Mouse (Mus musculus): ENCODE measurements around the gene Trip10. TPM values are rescaled to one million over a fixed set of nuclear protein-coding genes. Genes with fewer than 3 reads are reported as not detected.

Gene Trip10
- total and polyA plus RNA-seq, 3 experiments: 21.5 to 40.0 (median 22.9) TPM

DNA sequence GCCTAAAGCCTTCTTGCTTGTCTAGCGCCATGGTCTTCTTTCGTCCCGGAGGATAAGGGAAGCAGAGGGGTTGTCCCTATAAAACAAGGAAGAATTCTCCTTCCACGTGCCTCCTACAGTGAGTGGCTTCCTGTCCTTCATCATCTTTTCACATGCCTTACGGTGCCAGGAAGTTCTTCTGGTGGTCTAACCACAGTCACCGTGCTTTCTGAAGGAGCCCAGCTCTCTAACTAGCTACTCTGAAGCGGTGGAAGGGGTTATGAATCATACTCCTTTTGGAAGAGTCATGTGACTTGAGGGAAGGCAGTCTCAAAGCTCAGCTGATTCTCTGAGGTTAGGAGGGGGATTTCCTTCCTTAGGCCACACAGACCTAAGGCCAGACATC lies 41.4 kb downstream of the Trip10 start:
- H3K4me1 ChIP-seq (ENCODE audit: control insufficient read depth in 1 of 2, insufficient read depth in 2 of 2): peaks cover 44 to 72% of the 10 kb centered on the region in 2 experiments
- H3K4me3 ChIP-seq (replicated peaks in 1 of 3; ENCODE audit: low read depth in 2 of 3, low read length in 2 of 3, poor library complexity in 1 of 3): peak overlapping the region in 2 of 3 experiments; percentile 20 to 35
- H3K9ac ChIP-seq (ENCODE audit: insufficient read depth, low read depth): peak overlapping the region; percentile 54
- H3K4me2 ChIP-seq (ENCODE audit: insufficient read depth, low read depth, poor library complexity, severe bottlenecking): peak overlapping the region; percentile 72
- TF ChIP-seq ZMIZ1 (IDR thresholded peaks at IDR 0.05; ENCODE audit: low read depth, low read length) (peak; percentile 15; the same call in 1 of the 2 replicates), NELFE (IDR thresholded peaks at IDR 0.05; ENCODE audit: low read depth, low read length) (peak; percentile 60; the same call in 1 of the 2 replicates), ETS1 (conservative IDR thresholded peaks at IDR 0.05; ENCODE audit: low read depth, low read length) (peak; percentile 97), JUN (IDR thresholded peaks at IDR 0.05; ENCODE audit: insufficient read depth, low read depth, low read length) (peak; percentile 42; the same call in 1 of the 2 replicates), SIN3A (IDR thresholded peaks at IDR 0.05; ENCODE audit: low read length) (peak; percentile 82), ELF1 (IDR thresholded peaks at IDR 0.05; ENCODE audit: low read depth, low read length) (no peak), E2F4 (IDR thresholded peaks at IDR 0.05; ENCODE audit: insufficient replicate concordance, low read depth, low read length) (no peak), GABPA (IDR thresholded peaks at IDR 0.05; ENCODE audit: insufficient replicate concordance, low read depth, low read length) (no peak), EP300 (IDR thresholded peaks at IDR 0.05; ENCODE audit: low read length) (peak; percentile 71), MYC (IDR thresholded peaks at IDR 0.05; ENCODE audit: low read depth, low read length) (peak; percentile 92), NRF1 (IDR thresholded peaks at IDR 0.05; ENCODE audit: low read depth, low read length) (no peak), MAFK (IDR thresholded peaks at IDR 0.05; ENCODE audit: insufficient replicate concordance, low read length) (peak; percentile 49; the same call in 1 of the 2 replicates), USF2 (conservative IDR thresholded peaks at IDR 0.05; ENCODE audit: low read depth, low read length) (peak; percentile 91), PAX5 (IDR thresholded peaks at IDR 0.05; ENCODE audit: low read length) (no peak), RCOR1 (conservative IDR thresholded peaks at IDR 0.05; ENCODE audit: low read depth, low read length) (no peak; the same call in 1 of the 2 replicates), ZNF384 (IDR thresholded peaks at IDR 0.05; ENCODE audit: low read depth, low read length) (no peak), UBTF (IDR thresholded peaks at IDR 0.05; ENCODE audit: low read depth, low read length) (no peak), MXI1 (IDR thresholded peaks at IDR 0.05; ENCODE audit: low read depth, low read length) (peak; percentile 45; the same call in 1 of the 2 replicates), USF1 (IDR thresholded peaks at IDR 0.05; ENCODE audit: low read depth, low read length) (peak; percentile 88), POLR2A (IDR thresholded peaks at IDR 0.05; ENCODE audit: low read depth, low read length) (peak; percentile 75), MAX (IDR thresholded peaks at IDR 0.05; ENCODE audit: low read length) (peak; percentile 72; the same call in 1 of the 2 replicates), BHLHE40 (IDR thresholded peaks at IDR 0.05; ENCODE audit: low read depth, low read length) (peak; percentile 95), TCF12 (IDR thresholded peaks at IDR 0.05; ENCODE audit: low read depth, low read length) (0 out of 2 replicates have a peak, but pooled peaks have one; percentile 7), TBP (conservative IDR thresholded peaks at IDR 0.05; ENCODE audit: low read depth, low read length) (peak; percentile 83), IRF4 (IDR thresholded peaks at IDR 0.05; ENCODE audit: low read depth, low read length) (0 out of 2 replicates have a peak, but pooled peaks have one; percentile 2), MEF2A (IDR thresholded peaks at IDR 0.05; ENCODE audit: borderline replicate concordance, low read depth, low read length) (no peak)
- peaks cover 30 to 73% of the 10 kb centered on the region in 2 experiments for H3K36me3 ChIP-seq (replicated peaks in 1 of 2; ENCODE audit: control insufficient read depth in 1 of 2, insufficient read depth in 1 of 2, low read length in 1 of 2)
- peaks cover 87% of the 10 kb centered on the region for H3K79me2 ChIP-seq (replicated peaks; ENCODE audit: control insufficient read depth, extremely low read depth, insufficient read depth, poor library complexity, severe bottlenecking)
- peaks cover 16% of the 10 kb centered on the region for H3K9me3 ChIP-seq (replicated peaks; ENCODE audit: low read length)
- dilution Hi-C loops (cut with MboI; ENCODE audit: extremely low pct_ligation_motif_present, extremely low pct_unique_long_range_greater_than_20kb, low sequenced_read_pairs): no loop called here
- peak; percentile 90 for DNase-seq (ENCODE audit: extremely low read depth)
- peak overlapping the region; percentile 99 for H3K27ac ChIP-seq (ENCODE audit: insufficient read depth, low read depth)
- H3K27me3 ChIP-seq (replicated peaks): no peaks in the 10 kb centered on the region
- in situ Hi-C loops (cut with MboI; ENCODE audit: low pct_ligation_motif_present, low pct_unique_long_range_greater_than_20kb, low sequenced_read_pairs): no loop called here
